Mouse (Mus musculus) stomach, embryonic 16.5 days (tissue): ENCODE data around the gene Neurl4. TPM values are rescaled to one million over a fixed set of nuclear protein-coding genes. Genes with fewer than 3 reads are reported as not detected.

Source experiments
- ATAC-seq: fragments of 200-750 bp; cut with Nextera tagmentation; 2 replicates; pipeline ENCODE4 v1.8.0; 2017; ENCODE audit warnings: moderate number of reproducible peaks, moderate TSS enrichment; ENCODE audit not compliant: insufficient read depth, low FRiP score
- H3K27ac ChIP-seq: fragments of 300-500 bp; sonication (generic); 2 replicates; pipeline ENCODE4 v1.5.1; 2014; ENCODE audit warnings: low read length
- H3K27me3 ChIP-seq: fragments of 300-500 bp; sonication (generic); 2 replicates; pipeline ENCODE4 v1.6.1; 2014; ENCODE audit warnings: low read length, control low read depth, mixed read lengths; ENCODE audit not compliant: control insufficient read depth, insufficient read depth
- H3K36me3 ChIP-seq: fragments of 300-500 bp; sonication (generic); 2 replicates; pipeline ENCODE4 v1.6.1; 2014; ENCODE audit warnings: low read length; ENCODE audit not compliant: control insufficient read depth, insufficient read depth
- H3K4me1 ChIP-seq: fragments of 300-500 bp; sonication (generic); 2 replicates; pipeline ENCODE4 v1.6.1; 2014; ENCODE audit warnings: low read length, control low read depth, mixed read lengths; ENCODE audit not compliant: control insufficient read depth, insufficient read depth
- H3K4me2 ChIP-seq: fragments of 300-500 bp; sonication (generic); 2 replicates; pipeline ENCODE4 v1.6.1; 2014; ENCODE audit warnings: low read depth, low read length, mixed read lengths
- H3K4me3 ChIP-seq: fragments of 300-500 bp; sonication (generic); replicated peaks from 2 replicates; pipeline ENCODE4 v1.5.1; 2014; ENCODE audit warnings: mild to moderate bottlenecking, low read length
- H3K9ac ChIP-seq: fragments of 300-500 bp; sonication (generic); 2 replicates; pipeline ENCODE4 v1.6.1; 2014; ENCODE audit warnings: low read length
- H3K9me3 ChIP-seq: fragments of 300-500 bp; sonication (generic); replicated peaks from 2 replicates; pipeline ENCODE4 v1.6.1; 2016; ENCODE audit warnings: low read length, control low read depth; ENCODE audit not compliant: control insufficient read depth
- WGBS: fragments of 180-500 bp; shearing (Covaris S2); extraction: QIAGEN DNeasy Blood & Tissue Kit; methylation state at CpG from one replicate; pipeline ENCODE4 v1.1.7; 2014; 5-methylcytosine and 5-hydroxymethylcytosine counted together
- polyA plus RNA-seq: library from polyadenylated mRNA; unstranded; fragments of >200 nt; fragmentation: Nextera tagmentation; extraction: Ambion mirVana; gene quantifications from 2 replicates; pipeline ENCODE4 v1.2.1, GENCODE M21; 2015

The Neurl4 gene
- polyA plus RNA-seq, 1 experiment from 2014 or later = 7.5 TPM

DNA sequence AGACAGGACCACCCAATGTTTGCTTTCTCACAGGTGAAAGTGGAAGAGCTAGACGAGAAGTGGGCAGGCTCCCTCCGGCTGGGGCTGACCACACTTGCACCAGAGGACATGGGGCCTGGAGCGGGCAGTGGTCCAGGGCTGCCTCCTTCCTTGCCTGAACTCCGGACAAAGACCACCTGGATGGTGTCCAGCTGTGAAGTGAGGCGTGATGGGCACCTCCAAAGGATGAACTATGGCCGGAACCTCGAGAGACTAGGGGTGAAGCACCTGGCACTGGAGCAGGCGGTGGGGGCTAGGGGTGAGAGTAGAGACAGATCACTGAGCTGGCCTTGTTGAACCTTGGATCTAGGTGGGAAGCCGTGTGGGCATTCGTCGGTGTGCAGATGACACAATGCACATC lies 7.8 kb downstream of the Neurl4 start:
- 90% methylated on average over 11 of the region's 11 CpGs for WGBS
- Histone ChIP-seq H3K27me3 (no peaks in the 10 kb centered on the region), H3K36me3 (peaks cover 37% of the 10 kb centered on the region), H3K27ac (no peak overlapping the region), H3K9me3 (no peaks in the 10 kb centered on the region), H3K4me3 (no peak overlapping the region), H3K4me1 (peaks cover 8% of the 10 kb centered on the region), H3K4me2 (no peak overlapping the region), H3K9ac (no peak overlapping the region)
- no peak for ATAC-seq

DNA sequence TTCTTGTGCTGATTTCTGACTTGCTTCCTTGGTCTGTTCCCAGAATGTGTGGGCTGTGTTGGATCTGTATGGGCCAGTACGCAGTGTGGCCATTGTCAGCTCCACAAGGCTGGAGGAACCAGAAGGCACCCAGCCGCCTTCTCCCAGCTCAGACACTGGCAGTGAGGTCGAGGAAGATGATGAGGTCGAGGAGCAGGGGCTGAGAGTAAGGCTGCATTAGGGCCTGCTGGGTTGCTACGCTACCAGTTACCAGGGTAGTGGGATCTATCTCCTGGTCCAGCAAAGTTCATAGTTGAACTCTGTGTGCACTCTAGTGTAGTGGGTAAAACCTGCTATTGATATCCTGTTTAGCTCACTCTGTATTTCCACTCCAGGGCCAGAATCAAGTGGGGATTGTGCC lies 8.3 kb downstream of the Neurl4 start:
- Histone ChIP-seq H3K27me3 (no peaks in the 10 kb centered on the region), H3K36me3 (peaks cover 37% of the 10 kb centered on the region), H3K9ac (no peak overlapping the region), H3K4me2 (no peak overlapping the region), H3K4me1 (peaks cover 8% of the 10 kb centered on the region), H3K27ac (no peak overlapping the region), H3K9me3 (no peaks in the 10 kb centered on the region), H3K4me3 (no peak overlapping the region)
- no peak for ATAC-seq
- 84% methylated on average over 5 of the region's 5 CpGs for WGBS

DNA sequence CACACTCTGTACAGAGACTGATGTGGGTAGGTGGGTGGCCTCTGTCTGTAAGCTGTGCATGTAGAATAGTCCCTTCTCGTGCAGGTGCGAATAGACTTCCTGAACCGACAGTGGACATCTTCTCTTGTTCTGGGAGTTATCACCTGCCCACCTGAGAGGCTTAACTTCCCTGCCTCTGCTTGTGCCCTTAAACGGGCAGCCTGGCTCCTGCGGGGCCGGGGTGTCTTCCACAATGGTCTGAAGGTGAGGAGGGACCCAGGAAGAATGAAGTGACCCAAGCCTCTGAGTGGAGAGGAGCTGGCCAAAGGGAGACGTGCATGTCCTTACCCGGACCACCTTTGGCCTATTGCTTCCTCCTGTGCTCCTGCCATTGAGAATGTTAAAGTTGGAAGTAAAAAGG lies 9.3 kb downstream of the Neurl4 start:
- ATAC-seq = no peak
- peaks cover 33% of the 10 kb centered on the region for H3K36me3 ChIP-seq
- no peak overlapping the region for H3K4me3 ChIP-seq
- H3K4me2 ChIP-seq = no peak overlapping the region
- no peak overlapping the region for H3K27ac ChIP-seq
- H3K27me3 ChIP-seq = no peaks in the 10 kb centered on the region
- H3K9ac ChIP-seq = no peak overlapping the region
- H3K9me3 ChIP-seq = no peaks in the 10 kb centered on the region
- 91% methylated on average over 8 of the region's 8 CpGs for WGBS
- peaks cover 18% of the 10 kb centered on the region for H3K4me1 ChIP-seq

DNA sequence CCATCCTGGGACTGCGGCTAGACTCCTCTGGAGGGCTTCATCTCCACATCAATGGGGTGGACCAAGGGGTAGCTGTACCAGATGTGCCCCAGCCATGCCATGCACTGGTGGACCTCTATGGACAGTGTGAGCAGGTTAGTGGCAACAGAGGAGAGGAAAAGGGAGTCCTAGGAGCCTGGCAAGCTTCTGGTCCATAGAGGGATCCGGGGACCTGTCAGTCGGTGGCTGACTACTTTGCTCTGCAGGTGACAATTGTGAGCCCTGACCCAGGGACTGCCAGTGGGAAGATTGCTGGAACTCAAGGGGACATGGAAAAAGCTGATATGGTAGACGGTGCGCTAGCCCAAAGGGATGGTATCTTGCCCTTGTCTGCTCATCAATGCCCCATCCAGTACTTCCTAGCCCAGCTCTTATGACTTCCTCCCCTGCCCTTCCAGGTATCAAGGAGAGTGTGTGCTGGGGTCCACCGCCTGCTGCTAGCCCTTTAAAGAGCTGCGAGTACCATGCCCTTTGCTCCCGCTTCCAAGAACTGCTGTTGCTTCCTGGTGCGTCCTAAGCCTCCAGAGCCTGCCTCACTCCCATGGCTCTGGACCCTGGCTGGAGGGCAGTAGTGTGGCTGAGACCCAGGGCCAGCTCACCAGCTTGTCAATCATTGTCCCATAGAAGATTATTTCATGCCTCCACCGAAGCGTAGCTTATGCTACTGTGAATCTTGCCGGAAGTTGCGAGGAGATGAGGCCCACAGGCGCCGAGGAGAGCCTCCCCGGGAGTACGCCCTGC lies 10.1 kb downstream of the Neurl4 start:
- H3K4me1 ChIP-seq = peaks cover 25% of the 10 kb centered on the region
- no peak overlapping the region for H3K27ac ChIP-seq
- H3K27me3 ChIP-seq = no peaks in the 10 kb centered on the region
- peaks cover 34% of the 10 kb centered on the region for H3K36me3 ChIP-seq
- H3K9ac ChIP-seq = no peak overlapping the region
- WGBS = 92% methylated on average over 17 of the region's 17 CpGs
- no peaks in the 10 kb centered on the region for H3K9me3 ChIP-seq
- no peak for ATAC-seq
- no peak overlapping the region for H3K4me3 ChIP-seq
- no peak overlapping the region for H3K4me2 ChIP-seq

DNA sequence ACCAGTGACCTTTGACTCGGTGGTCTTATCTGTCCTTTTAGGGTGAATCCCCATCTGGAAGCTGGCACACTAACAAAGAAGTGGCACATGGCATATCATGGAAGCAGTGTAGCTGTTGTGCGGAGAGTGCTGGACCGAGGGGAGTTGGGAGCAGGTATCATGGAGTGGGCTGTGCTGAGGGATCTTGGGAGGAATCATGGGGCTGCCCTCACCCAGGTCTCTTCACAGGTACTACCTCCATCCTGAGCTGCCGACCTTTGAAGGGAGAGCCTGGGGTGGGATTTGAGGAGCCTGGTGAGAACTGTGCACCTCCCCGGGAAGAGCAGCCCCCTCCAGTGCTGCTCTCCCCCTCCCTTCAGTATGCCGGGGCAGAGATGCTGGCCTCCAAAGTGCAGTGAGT lies 10.8 kb downstream of the Neurl4 start:
- H3K4me2 ChIP-seq = no peak overlapping the region

DNA sequence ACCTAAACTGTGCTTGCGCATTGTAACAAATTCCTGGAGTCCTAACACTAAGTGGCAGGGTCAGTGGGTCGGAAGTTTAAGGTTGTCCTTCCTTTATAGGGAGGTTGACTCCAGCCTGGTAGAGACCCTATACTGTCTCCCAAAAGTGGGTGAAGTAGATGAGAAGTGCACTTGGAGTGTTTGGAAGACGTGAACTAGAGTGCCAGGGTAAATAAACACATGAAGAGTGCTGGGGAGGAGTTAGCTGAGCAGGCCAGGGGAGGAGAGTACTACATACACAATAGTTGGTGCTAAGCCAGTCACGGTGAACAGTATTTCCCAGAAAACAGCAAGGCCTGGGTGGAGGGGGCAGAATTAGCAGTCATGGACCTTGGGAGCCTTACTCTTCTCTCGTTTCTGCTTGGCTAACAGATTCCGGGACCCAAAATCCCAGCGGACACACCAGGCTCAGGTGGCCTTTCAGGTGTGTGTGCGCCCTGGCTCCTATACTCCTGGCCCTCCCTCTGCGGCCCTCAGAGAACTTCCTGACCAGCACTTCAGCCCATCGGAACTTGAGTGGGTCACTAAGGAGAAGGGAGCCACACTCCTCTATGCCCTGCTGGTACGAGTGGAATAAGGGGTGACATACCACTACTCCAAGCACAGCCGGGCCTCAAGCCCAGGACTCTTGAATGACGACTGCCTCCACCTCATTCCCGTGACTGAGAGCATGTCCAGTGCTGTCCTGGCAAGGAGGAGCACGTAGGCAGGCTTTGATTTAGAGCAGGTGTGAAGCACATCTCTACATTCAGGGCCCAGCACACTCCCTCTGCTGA lies 12.1 kb downstream of the Neurl4 start:
- Histone ChIP-seq H3K4me3 (peak overlapping the region; percentile 95), H3K9me3 (no peaks in the 10 kb centered on the region), H3K9ac (peak overlapping the region; percentile 95), H3K4me2 (peak overlapping the region; percentile 93), H3K4me1 (peaks cover 28% of the 10 kb centered on the region), H3K36me3 (peaks cover 36% of the 10 kb centered on the region), H3K27ac (0 out of 2 replicates have a peak overlapping the region, but pooled peaks have one; percentile 88), H3K27me3 (no peaks in the 10 kb centered on the region)
- WGBS = 78% methylated on average over 15 of the region's 15 CpGs
- no peak for ATAC-seq

More for the DNA sequence above, 10.8 kb downstream of the Neurl4 start:
- Histone ChIP-seq H3K27me3 (no peaks in the 10 kb centered on the region), H3K27ac (no peak overlapping the region), H3K36me3 (peaks cover 31% of the 10 kb centered on the region), H3K9ac (no peak overlapping the region), H3K9me3 (no peaks in the 10 kb centered on the region), H3K4me1 (peaks cover 28% of the 10 kb centered on the region), H3K4me3 (no peak overlapping the region)
- ATAC-seq = no peak
- 87% methylated on average over 6 of the region's 6 CpGs for WGBS

DNA sequence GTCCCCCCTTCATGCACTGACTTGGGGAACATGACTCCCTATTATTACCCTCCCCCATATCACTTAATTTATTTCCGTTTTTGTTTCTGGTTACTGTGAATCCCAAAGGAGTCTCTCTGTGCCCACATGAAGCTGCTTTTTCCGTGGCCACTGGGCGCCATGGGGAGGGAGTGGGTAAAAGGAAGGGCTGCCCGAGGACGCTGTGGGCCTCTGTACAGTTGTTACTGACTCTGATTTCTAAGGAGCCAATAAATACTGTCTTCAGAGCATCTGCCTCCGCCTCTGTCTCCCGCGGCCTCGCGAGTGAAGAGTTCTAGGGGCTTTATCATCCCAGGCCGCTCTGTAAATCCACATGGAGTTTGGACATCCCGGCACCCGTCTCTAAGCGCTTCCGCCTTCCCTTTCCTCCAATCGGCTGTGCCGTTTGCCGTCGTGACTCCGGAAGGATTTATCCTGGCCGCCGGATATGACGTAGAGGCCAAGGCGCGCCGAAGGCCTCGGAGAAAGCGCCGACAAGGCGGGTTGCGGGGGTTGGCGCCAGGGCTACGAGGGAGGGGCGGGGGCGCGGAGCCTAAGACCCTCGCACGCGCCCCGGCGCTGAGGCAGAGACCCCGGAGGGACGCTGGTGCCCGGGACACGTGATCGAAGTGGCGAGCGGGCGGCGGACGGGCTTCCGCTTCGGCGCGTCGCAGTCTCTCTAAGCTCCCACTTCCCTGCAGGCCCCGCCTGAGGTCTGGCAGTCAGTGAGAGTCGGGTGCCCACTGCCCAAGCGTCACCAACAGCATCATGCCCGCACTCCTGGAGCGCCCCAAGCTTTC lies 12.9 kb downstream of the Neurl4 start, which contains the start of gene Gps2:
TSS of gene Gps2 (plus strand) at position 335 of the 818 bp plus-strand sequence.
- Histone ChIP-seq H3K4me1 (peaks cover 28% of the 10 kb centered on the region), H3K9ac (peak within 1 kb of the TSS; percentile 95), H3K4me2 (peak within 1 kb of the TSS; percentile 93), H3K4me3 (peak within 1 kb of the TSS; percentile 95), H3K36me3 (peaks cover 35% of the 10 kb centered on the region), H3K27ac (peak within 1 kb of the TSS; percentile 88), H3K27me3 (no peaks in the 10 kb centered on the region), H3K9me3 (no peaks in the 10 kb centered on the region)
- WGBS = 2% methylated on average over 61 of the region's 61 CpGs
- ATAC-seq = peak; percentile 90

DNA sequence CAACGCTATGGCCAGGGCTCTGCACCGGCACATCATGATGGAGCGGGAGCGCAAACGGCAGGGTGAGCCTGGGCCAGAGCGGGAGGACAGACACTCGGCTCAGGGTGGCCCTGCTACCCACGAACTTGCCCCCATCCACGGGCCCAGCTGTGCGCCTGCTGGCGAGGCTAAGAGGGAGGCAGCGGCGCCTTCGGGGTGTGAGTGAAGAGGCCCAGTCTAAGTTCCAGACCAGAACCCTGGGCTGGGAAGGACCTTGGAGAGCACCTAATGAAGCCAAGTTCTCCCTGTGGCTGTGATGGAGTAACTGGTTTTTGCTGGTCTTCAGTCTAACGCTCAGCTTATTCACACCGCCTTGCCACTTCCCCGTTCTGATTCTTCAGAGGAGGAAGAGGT lies 13.5 kb downstream of the Neurl4 start:
- no peak for ATAC-seq
- no peaks in the 10 kb centered on the region for H3K27me3 ChIP-seq

More for the DNA sequence above, 13.5 kb downstream of the Neurl4 start:
- peak overlapping the region; percentile 88 for H3K27ac ChIP-seq
- peak overlapping the region; percentile 93 for H3K4me2 ChIP-seq
- H3K9ac ChIP-seq = peak overlapping the region; percentile 95
- H3K36me3 ChIP-seq = peaks cover 35% of the 10 kb centered on the region
- 2% methylated on average over 17 of the region's 17 CpGs for WGBS
- no peaks in the 10 kb centered on the region for H3K9me3 ChIP-seq
- peak overlapping the region; percentile 95 for H3K4me3 ChIP-seq
- peaks cover 34% of the 10 kb centered on the region for H3K4me1 ChIP-seq
